Mouse (Mus musculus): ENCODE results near the gene Gcc2. TPM values are rescaled to one million over a fixed set of nuclear protein-coding genes. Genes with fewer than 3 reads are reported as not detected.

The Gcc2 gene
- polyA plus RNA-seq, 1 experiment = 8.8 TPM

GRCm38 (mm10) chr10:58254635-58255175 lies 592 bp upstream of the Gcc2 start:
- H3K4me3 ChIP-seq (replicated peaks; ENCODE audit: control insufficient read depth, low read depth, low read length) = no peak overlapping the region
- no peaks in the 10 kb centered on the region for H3K4me1 ChIP-seq (ENCODE audit: control insufficient read depth, insufficient read depth, low read length)
- WGBS = 9% methylated on average over 6 of the region's 6 CpGs
- no peak overlapping the region for H3K27ac ChIP-seq (ENCODE audit: control insufficient read depth, insufficient read depth, low read depth, low read length, poor library complexity)
- no peak for TF ChIP-seq POLR2A (IDR thresholded peaks at IDR 0.05; ENCODE audit: borderline replicate concordance, control insufficient read depth, low read depth, low read length)
- TF ChIP-seq CTCF (IDR thresholded peaks at IDR 0.05; ENCODE audit: control insufficient read depth, insufficient read depth, low read length) = no peak

- WGBS = under 1% methylated on average over 4 of the region's 4 CpGs
- Histone ChIP-seq H3K4me3 (replicated peaks; ENCODE audit: control insufficient read depth, low read depth, low read length) (peak overlapping the region; percentile 71), H3K27ac (ENCODE audit: control insufficient read depth, insufficient read depth, low read depth, low read length, poor library complexity) (no peak overlapping the region)
Measured at GRCm38 (mm10) chr10:58255954-58256353, 657 bp downstream of the Gcc2 start.

GRCm38 (mm10) chr10:58258466-58258865 lies 3.2 kb downstream of the Gcc2 start:
- H3K27ac ChIP-seq (ENCODE audit: control insufficient read depth, insufficient read depth, low read depth, low read length, poor library complexity) = no peak overlapping the region
- H3K4me3 ChIP-seq (replicated peaks; ENCODE audit: control insufficient read depth, low read depth, low read length) = no peak overlapping the region
- TF ChIP-seq CTCF (IDR thresholded peaks at IDR 0.05; ENCODE audit: control insufficient read depth, insufficient read depth, low read length) (no peak), POLR2A (IDR thresholded peaks at IDR 0.05; ENCODE audit: borderline replicate concordance, control insufficient read depth, low read depth, low read length) (no peak)
- H3K4me1 ChIP-seq (ENCODE audit: control insufficient read depth, insufficient read depth, low read length) = no peaks in the 10 kb centered on the region
- 75% methylated on average over 5 of the region's 5 CpGs for WGBS

More at GRCm38 (mm10) chr10:58255954-58256353, 657 bp downstream of the Gcc2 start:
- no peaks in the 10 kb centered on the region for H3K4me1 ChIP-seq (ENCODE audit: control insufficient read depth, insufficient read depth, low read length)
- TF ChIP-seq POLR2A (IDR thresholded peaks at IDR 0.05; ENCODE audit: borderline replicate concordance, control insufficient read depth, low read depth, low read length) (no peak), CTCF (IDR thresholded peaks at IDR 0.05; ENCODE audit: control insufficient read depth, insufficient read depth, low read length) (no peak)

GRCm38 (mm10) chr10:58282238-58282637 lies 26.9 kb downstream of the Gcc2 start:
- no peak overlapping the region for H3K4me3 ChIP-seq (replicated peaks; ENCODE audit: control insufficient read depth, low read depth, low read length)
- no peaks in the 10 kb centered on the region for H3K4me1 ChIP-seq (ENCODE audit: control insufficient read depth, insufficient read depth, low read length)
- 79% methylated on average over 7 of the region's 7 CpGs for WGBS
- TF ChIP-seq CTCF (IDR thresholded peaks at IDR 0.05; ENCODE audit: control insufficient read depth, insufficient read depth, low read length) (no peak), POLR2A (IDR thresholded peaks at IDR 0.05; ENCODE audit: borderline replicate concordance, control insufficient read depth, low read depth, low read length) (no peak)
- H3K27ac ChIP-seq (ENCODE audit: control insufficient read depth, insufficient read depth, low read depth, low read length, poor library complexity) = no peak overlapping the region

- WGBS = 67% methylated on average over 3 of the region's 3 CpGs
- H3K4me1 ChIP-seq (ENCODE audit: control insufficient read depth, insufficient read depth, low read length) = no peaks in the 10 kb centered on the region; the same call in 1 of the 2 replicates
- H3K4me3 ChIP-seq (replicated peaks; ENCODE audit: control insufficient read depth, low read depth, low read length) = no peak overlapping the region
- TF ChIP-seq CTCF (IDR thresholded peaks at IDR 0.05; ENCODE audit: control insufficient read depth, insufficient read depth, low read length) (no peak), POLR2A (IDR thresholded peaks at IDR 0.05; ENCODE audit: borderline replicate concordance, control insufficient read depth, low read depth, low read length) (no peak)
- no peak overlapping the region for H3K27ac ChIP-seq (ENCODE audit: control insufficient read depth, insufficient read depth, low read depth, low read length, poor library complexity)
Measured at GRCm38 (mm10) chr10:58290742-58291141, 35.4 kb downstream of the Gcc2 start.

GRCm38 (mm10) chr10:58294246-58294645 lies 38.9 kb downstream of the Gcc2 start:
- WGBS = 91% methylated on average over 3 of the region's 3 CpGs
- no peaks in the 10 kb centered on the region for H3K4me1 ChIP-seq (ENCODE audit: control insufficient read depth, insufficient read depth, low read length)
- TF ChIP-seq CTCF (IDR thresholded peaks at IDR 0.05; ENCODE audit: control insufficient read depth, insufficient read depth, low read length) (no peak), POLR2A (IDR thresholded peaks at IDR 0.05; ENCODE audit: borderline replicate concordance, control insufficient read depth, low read depth, low read length) (no peak)
- no peak overlapping the region for H3K27ac ChIP-seq (ENCODE audit: control insufficient read depth, insufficient read depth, low read depth, low read length, poor library complexity)
- no peak overlapping the region for H3K4me3 ChIP-seq (replicated peaks; ENCODE audit: control insufficient read depth, low read depth, low read length)

- WGBS = 88% methylated on average over 3 of the region's 3 CpGs
- Histone ChIP-seq H3K4me3 (replicated peaks; ENCODE audit: control insufficient read depth, low read depth, low read length) (no peak overlapping the region), H3K4me1 (ENCODE audit: control insufficient read depth, insufficient read depth, low read length) (no peaks in the 10 kb centered on the region), H3K27ac (ENCODE audit: control insufficient read depth, insufficient read depth, low read depth, low read length, poor library complexity) (no peak overlapping the region)
- TF ChIP-seq CTCF (IDR thresholded peaks at IDR 0.05; ENCODE audit: control insufficient read depth, insufficient read depth, low read length) (no peak), POLR2A (IDR thresholded peaks at IDR 0.05; ENCODE audit: borderline replicate concordance, control insufficient read depth, low read depth, low read length) (no peak)
Measured at GRCm38 (mm10) chr10:58295605-58296004, 40.3 kb downstream of the Gcc2 start.

GRCm38 (mm10) chr10:58304996-58305395 lies 49.7 kb downstream of the Gcc2 start:
- WGBS = 86% methylated on average over 7 of the region's 7 CpGs
- Histone ChIP-seq H3K4me3 (replicated peaks; ENCODE audit: control insufficient read depth, low read depth, low read length) (no peak overlapping the region), H3K4me1 (ENCODE audit: control insufficient read depth, insufficient read depth, low read length) (no peaks in the 10 kb centered on the region), H3K27ac (ENCODE audit: control insufficient read depth, insufficient read depth, low read depth, low read length, poor library complexity) (no peak overlapping the region)
- no peak for TF ChIP-seq POLR2A (IDR thresholded peaks at IDR 0.05; ENCODE audit: borderline replicate concordance, control insufficient read depth, low read depth, low read length)
- no peak for TF ChIP-seq CTCF (IDR thresholded peaks at IDR 0.05; ENCODE audit: control insufficient read depth, insufficient read depth, low read length)

GRCm38 (mm10) chr10:58306897-58307296 lies 51.6 kb downstream of the Gcc2 start:
- TF ChIP-seq CTCF (IDR thresholded peaks at IDR 0.05; ENCODE audit: control insufficient read depth, insufficient read depth, low read length) (no peak), POLR2A (IDR thresholded peaks at IDR 0.05; ENCODE audit: borderline replicate concordance, control insufficient read depth, low read depth, low read length) (no peak)
- H3K4me3 ChIP-seq (replicated peaks; ENCODE audit: control insufficient read depth, low read depth, low read length) = no peak overlapping the region
- WGBS = 84% methylated on average over 3 of the region's 3 CpGs
- no peaks in the 10 kb centered on the region for H3K4me1 ChIP-seq (ENCODE audit: control insufficient read depth, insufficient read depth, low read length)
- H3K27ac ChIP-seq (ENCODE audit: control insufficient read depth, insufficient read depth, low read depth, low read length, poor library complexity) = no peak overlapping the region
